ENCODE assay signal across 26 mouse cellular contexts in the genomic region with DNA sequence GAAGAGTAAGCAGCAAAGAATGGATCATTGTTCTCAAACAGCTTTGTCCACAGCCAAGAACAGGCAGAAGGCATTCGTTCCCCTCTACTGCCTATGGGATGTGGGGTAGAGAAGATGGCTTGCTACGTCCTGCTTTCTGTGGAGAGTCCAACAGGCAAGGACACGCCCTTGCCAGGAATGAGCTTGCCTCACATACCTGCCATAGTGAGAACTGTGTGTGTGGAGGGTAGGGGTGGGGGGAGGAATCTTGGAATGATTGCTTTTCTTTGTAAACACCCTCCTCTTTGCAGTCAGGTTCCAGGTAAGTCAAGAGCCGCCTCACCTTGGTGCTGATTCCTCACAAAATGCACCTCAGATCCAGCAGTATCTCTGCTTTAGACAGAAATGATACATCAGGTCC. TPM values are rescaled to one million over a fixed set of nuclear protein-coding genes. Genes with fewer than 3 reads are reported as not detected.
DNase-seq lines count a peak whose midpoint lies in the region.
"Had no signal": no experiment of that assay in that cellular context is flagged by ENCODE, and none has a peak within 500 bp of the region (broad histone marks: within the 10 kb centered on the region; RNA-seq: fewer than 3 reads in every experiment).

No protein-coding gene starts in this region.

- H3K9me3 ChIP-seq in hindbrain, embryonic 10.5 days = no peaks in the 10 kb centered on the region
- no peaks in the 10 kb centered on the region for H3K9me3 ChIP-seq in limb, embryonic 10.5 days (replicated peaks)
- H3K9me3 ChIP-seq: G1E; limb, embryonic 13.5 days; midbrain, embryonic 13.5 days; neural tube, embryonic 13.5 days had no signal

- peaks cover 7% of the 10 kb centered on the region for H3K4me1 ChIP-seq in hindbrain, embryonic 10.5 days (replicated peaks)
- H3K4me1 ChIP-seq in limb, embryonic 10.5 days = peaks cover 7% of the 10 kb centered on the region

- no peak overlapping the region for H3K4me3 ChIP-seq in hindbrain, embryonic 10.5 days
- no peak overlapping the region for H3K4me3 ChIP-seq in limb, embryonic 10.5 days
- H3K4me3 ChIP-seq: limb, embryonic 13.5 days; midbrain, embryonic 13.5 days; neural tube, embryonic 13.5 days had no signal

- peak; percentile 32 for DNase-seq in urinary bladder, postnatal 14 days (ENCODE audit: low spot score)
- DNase-seq in urinary bladder, postnatal 36 days (ENCODE audit: low spot score in 2 of 2) = no peak
- peak; percentile 77 for DNase-seq in ZHBTc4 (ENCODE audit: low read depth, low spot score)
- peak; percentile 26 for DNase-seq in lung, postnatal 25 days (ENCODE audit: low spot score)
- DNase-seq in hindbrain, embryonic 10.5 days (ENCODE audit: low spot score) = no peak
- no peak for DNase-seq in limb, embryonic 10.5 days (ENCODE audit: low spot score)
- DNase-seq in left cerebral cortex, adult 9 months (ENCODE audit: low spot score in 2 of 2) = no peak
- DNase-seq: adrenal gland, postnatal 36 days; B cell, adult 2 months; cerebellum, adult 2 months; cerebellum, postnatal 14 days; gastrocnemius, postnatal 14 days; heart, postnatal 4 days; kidney, adult 18-20 months; kidney, postnatal 4 days; layer of hippocampus, postnatal 36 days; right cerebral cortex, postnatal 4 days; thymus, postnatal 4 days had no signal

- peaks cover 94% of the 10 kb centered on the region for H3K36me3 ChIP-seq in hindbrain, embryonic 10.5 days
- H3K36me3 ChIP-seq in limb, embryonic 10.5 days = peaks cover 95% of the 10 kb centered on the region

- H3K27ac ChIP-seq in hindbrain, embryonic 10.5 days = no peak overlapping the region
- H3K27ac ChIP-seq in limb, embryonic 10.5 days = no peak overlapping the region
- H3K27ac ChIP-seq: hindbrain, embryonic 14.5 days; kidney, postnatal 0 days; limb, embryonic 13.5 days; macrophage; midbrain, embryonic 13.5 days; neural tube, embryonic 13.5 days had no signal

- no peaks in the 10 kb centered on the region for H3K27me3 ChIP-seq in hindbrain, embryonic 10.5 days (ENCODE audit: insufficient read depth, poor library complexity, severe bottlenecking)
- no peaks in the 10 kb centered on the region for H3K27me3 ChIP-seq in limb, embryonic 10.5 days (ENCODE audit: low read depth, poor library complexity, severe bottlenecking)
- H3K27me3 ChIP-seq: limb, embryonic 13.5 days; midbrain, embryonic 13.5 days; neural tube, embryonic 13.5 days; Patski had no signal

- 89% methylated on average over 4 of the region's 4 CpGs for WGBS in hindbrain, embryonic 10.5 days
- WGBS in limb, embryonic 10.5 days = 84% methylated on average over 4 of the region's 4 CpGs

RNA-seq across cellular contexts. Expression of gene Mterf4, which starts 5.9 kb away (rescaled TPM):
- polyA plus RNA-seq in hindbrain, embryonic 10.5 days (2016; fragmentation: Nextera tagmentation; extraction: Ambion mirVana) = 33.5 and 37.5 TPM in 2 replicates
- 39.4 and 44.2 TPM in 2 replicates for polyA plus RNA-seq in limb, embryonic 10.5 days (2016; fragmentation: Nextera tagmentation; extraction: Ambion mirVana)

RNA-seq across cellular contexts. Expression of gene Ppp1r7, which starts 42.9 kb away (rescaled TPM):
- polyA plus RNA-seq in hindbrain, embryonic 10.5 days (2016; fragmentation: Nextera tagmentation; extraction: Ambion mirVana) = 74.2 and 78.5 TPM in 2 replicates
- 77.2 and 88.0 TPM in 2 replicates for polyA plus RNA-seq in limb, embryonic 10.5 days (2016; fragmentation: Nextera tagmentation; extraction: Ambion mirVana)

RNA-seq across cellular contexts. Expression of gene Pask, which starts 43.5 kb away (rescaled TPM):
- 19.7 and 29.7 TPM in 2 replicates for polyA plus RNA-seq in hindbrain, embryonic 10.5 days (2016; fragmentation: Nextera tagmentation; extraction: Ambion mirVana)
- 29.0 and 34.7 TPM in 2 replicates for polyA plus RNA-seq in limb, embryonic 10.5 days (2016; fragmentation: Nextera tagmentation; extraction: Ambion mirVana)

Comparison
In these comparisons a context has a peak if more than half of its experiments do, and no peak if none do; other contexts are left out.
1. DNase-seq: peak in urinary bladder, postnatal 14 days (single experiment), ZHBTc4 (single experiment) and lung, postnatal 25 days (single experiment); none in urinary bladder, postnatal 36 days (0 of 2), hindbrain, embryonic 10.5 days (single experiment), limb, embryonic 10.5 days (single experiment) and left cerebral cortex, adult 9 months (0 of 2).